Mouse (Mus musculus) forebrain, embryonic 15.5 days (tissue): ENCODE results near the gene A030005K14Rik. TPM values are rescaled to one million over a fixed set of nuclear protein-coding genes. Genes with fewer than 3 reads are reported as not detected.
A peak's percentile ranks its signal among the peaks of the same experiment; 100 is the strongest.

Experiments used
- ATAC-seq: fragments of 200-750 bp; cut with Nextera tagmentation; replicated peaks from 2 replicates; pipeline ENCODE4 v1.8.0; 2017; ENCODE audit warnings: mild to moderate bottlenecking, moderate TSS enrichment, moderate library complexity
- H3K27ac ChIP-seq: fragments of 300-500 bp; sonication (generic); replicated peaks from 2 replicates; pipeline ENCODE4 v1.5.1; 2015; ENCODE audit warnings: mild to moderate bottlenecking, inconsistent platforms
- H3K27me3 ChIP-seq: fragments of 300-500 bp; sonication (generic); 2 replicates; pipeline ENCODE4 v1.6.1; 2015; ENCODE audit warnings: inconsistent platforms
- H3K36me3 ChIP-seq: fragments of 300-500 bp; sonication (generic); 2 replicates; pipeline ENCODE4 v1.6.1; 2015; ENCODE audit warnings: mild to moderate bottlenecking, inconsistent platforms
- H3K4me1 ChIP-seq: fragments of 300-500 bp; sonication (generic); 2 replicates; pipeline ENCODE4 v1.6.1; 2015; ENCODE audit warnings: inconsistent platforms
- H3K4me2 ChIP-seq: fragments of 300-500 bp; sonication (generic); replicated peaks from 2 replicates; pipeline ENCODE4 v1.6.1; 2015; ENCODE audit warnings: mild to moderate bottlenecking, inconsistent platforms
- H3K4me3 ChIP-seq: fragments of 300-500 bp; sonication (generic); 2 replicates; pipeline ENCODE4 v1.5.1; 2015; ENCODE audit warnings: mild to moderate bottlenecking, inconsistent platforms
- H3K9ac ChIP-seq: fragments of 300-500 bp; sonication (generic); replicated peaks from 2 replicates; pipeline ENCODE4 v1.6.1; 2015; ENCODE audit warnings: mild to moderate bottlenecking, inconsistent platforms
- H3K9me3 ChIP-seq: fragments of 300-500 bp; sonication (generic); 2 replicates; pipeline ENCODE4 v1.6.1; 2016; ENCODE audit warnings: inconsistent platforms
- WGBS: fragments of 180-500 bp; shearing (Covaris S2); methylation state at CpG from one replicate; pipeline ENCODE4 v1.1.7; 2015; ENCODE audit warnings: mixed read lengths; 5-methylcytosine and 5-hydroxymethylcytosine counted together
- polyA plus RNA-seq: library from polyadenylated mRNA; unstranded; fragments of >200 nt; fragmentation: Nextera tagmentation; extraction: Ambion mirVana; gene quantifications from 2 replicates; pipeline ENCODE4 v1.2.1, GENCODE M21; 2015

A030005K14Rik gene
- not detected in 2 replicates for polyA plus RNA-seq

GRCm38 (mm10) chr1:83059278-83059677 lies at the start of gene A030005K14Rik:
TSS of gene A030005K14Rik (minus strand) at chr1:83059378.
- Histone ChIP-seq H3K4me3 (no peak within 1 kb of the TSS), H3K4me1 (0 out of 2 replicates have a peak, but pooled peaks cover 6% of the 10 kb centered on the region), H3K27ac (no peak within 1 kb of the TSS), H3K9me3 (no peaks in the 10 kb centered on the region), H3K27me3 (no peaks in the 10 kb centered on the region), H3K36me3 (no peaks in the 10 kb centered on the region), H3K9ac (no peak within 1 kb of the TSS), H3K4me2 (no peak within 1 kb of the TSS)
- 88% methylated on average over 9 of the region's 9 CpGs for WGBS
- no peak for ATAC-seq

GRCm38 (mm10) chr1:83107410-83107978 lies 48.3 kb upstream of the A030005K14Rik start:
- Histone ChIP-seq H3K27me3 (no peaks in the 10 kb centered on the region), H3K4me2 (no peak overlapping the region), H3K9ac (no peak overlapping the region), H3K4me1 (no peaks in the 10 kb centered on the region), H3K4me3 (no peak overlapping the region), H3K9me3 (no peaks in the 10 kb centered on the region), H3K36me3 (no peaks in the 10 kb centered on the region), H3K27ac (no peak overlapping the region)
- WGBS, result 83% methylated on average over 5 of the region's 5 CpGs
- ATAC-seq, result no peak

DNA sequence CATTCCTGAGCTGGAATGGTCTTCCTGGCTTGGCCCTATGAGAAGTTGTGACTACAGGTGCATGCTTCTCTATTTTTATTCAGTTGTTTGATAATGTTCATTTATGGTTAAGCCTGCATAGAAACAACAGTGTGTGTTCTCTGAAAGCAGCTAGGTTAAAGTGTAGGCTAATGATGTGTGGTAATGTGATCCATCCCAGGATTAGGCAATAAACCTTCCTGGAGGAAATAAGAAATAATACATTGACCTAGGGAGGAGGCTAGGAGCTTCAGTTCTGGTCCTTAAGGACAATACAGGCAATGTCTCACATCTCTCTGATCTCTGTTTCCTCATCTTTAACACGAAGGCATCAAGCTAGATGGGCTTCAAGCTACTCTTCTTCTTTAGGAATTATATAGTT lies 46.3 kb upstream of the A030005K14Rik start:
- H3K9ac ChIP-seq, result no peak overlapping the region
- no peak for ATAC-seq
- peaks cover 5% of the 10 kb centered on the region; the same call in 1 of the 2 replicates for H3K4me1 ChIP-seq
- no peaks in the 10 kb centered on the region for H3K36me3 ChIP-seq
- no peak overlapping the region for H3K4me2 ChIP-seq
- no peak overlapping the region for H3K4me3 ChIP-seq
- no peaks in the 10 kb centered on the region for H3K9me3 ChIP-seq
- H3K27ac ChIP-seq, result no peak overlapping the region
- H3K27me3 ChIP-seq, result no peaks in the 10 kb centered on the region
- 58% methylated on average over 1 of the region's 1 CpGs for WGBS

GRCm38 (mm10) chr1:83101891-83102290 lies 42.7 kb upstream of the A030005K14Rik start:
- 16% methylated on average over 3 of the region's 3 CpGs for WGBS
- H3K36me3 ChIP-seq, result no peaks in the 10 kb centered on the region
- ATAC-seq, result 0 out of 2 replicates have a peak, but pooled peaks have one; percentile 16

GRCm38 (mm10) chr1:83099580-83100137 lies 40.5 kb upstream of the A030005K14Rik start:
- H3K4me1 ChIP-seq, result peaks cover 5% of the 10 kb centered on the region; the same call in 1 of the 2 replicates
- 62% methylated on average over 7 of the region's 7 CpGs for WGBS
- H3K36me3 ChIP-seq, result no peaks in the 10 kb centered on the region
- H3K9me3 ChIP-seq, result no peaks in the 10 kb centered on the region
- no peaks in the 10 kb centered on the region for H3K27me3 ChIP-seq
- H3K27ac ChIP-seq, result no peak overlapping the region
- no peak overlapping the region for H3K9ac ChIP-seq
- ATAC-seq, result no peak
- H3K4me2 ChIP-seq, result no peak overlapping the region
- H3K4me3 ChIP-seq, result no peak overlapping the region

More at GRCm38 (mm10) chr1:83101891-83102290, 42.7 kb upstream of the A030005K14Rik start:
- Histone ChIP-seq H3K27me3 (no peaks in the 10 kb centered on the region), H3K9ac (no peak overlapping the region), H3K27ac (no peak overlapping the region), H3K9me3 (no peaks in the 10 kb centered on the region), H3K4me3 (no peak overlapping the region), H3K4me1 (peaks cover 5% of the 10 kb centered on the region; the same call in 1 of the 2 replicates), H3K4me2 (no peak overlapping the region)

GRCm38 (mm10) chr1:83099160-83099559 lies 40.0 kb upstream of the A030005K14Rik start:
- H3K9me3 ChIP-seq, result no peaks in the 10 kb centered on the region
- H3K27ac ChIP-seq, result no peak overlapping the region
- no peak overlapping the region for H3K4me2 ChIP-seq
- H3K4me3 ChIP-seq, result no peak overlapping the region
- no peaks in the 10 kb centered on the region for H3K36me3 ChIP-seq
- no peak for ATAC-seq
- 47% methylated on average over 2 of the region's 2 CpGs for WGBS
- peaks cover 5% of the 10 kb centered on the region; the same call in 1 of the 2 replicates for H3K4me1 ChIP-seq
- H3K27me3 ChIP-seq, result no peaks in the 10 kb centered on the region
- H3K9ac ChIP-seq, result no peak overlapping the region

DNA sequence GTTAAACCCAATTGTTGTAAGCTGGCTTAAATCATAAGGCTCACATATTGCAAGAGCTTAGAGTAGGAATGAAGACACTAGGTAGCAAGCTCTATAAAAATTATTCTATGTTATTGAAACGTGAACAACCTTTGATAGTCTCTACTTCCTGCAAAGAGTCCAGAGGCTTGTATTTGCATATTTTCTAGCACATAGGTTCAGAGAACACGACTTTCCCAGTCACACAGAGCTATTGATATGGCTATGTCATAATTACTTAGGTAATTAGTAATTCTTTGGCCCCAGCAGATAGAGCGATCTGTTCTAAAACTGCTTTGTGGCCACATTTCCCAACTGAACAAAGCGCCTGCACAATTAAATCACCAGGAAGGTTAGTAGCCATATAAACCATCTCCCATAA lies 37.8 kb upstream of the A030005K14Rik start:
- Histone ChIP-seq H3K4me2 (no peak overlapping the region), H3K27me3 (no peaks in the 10 kb centered on the region), H3K36me3 (no peaks in the 10 kb centered on the region), H3K27ac (no peak overlapping the region), H3K9ac (no peak overlapping the region), H3K9me3 (no peaks in the 10 kb centered on the region), H3K4me1 (peaks cover 5% of the 10 kb centered on the region; the same call in 1 of the 2 replicates), H3K4me3 (no peak overlapping the region)
- no peak for ATAC-seq
- 68% methylated on average over 4 of the region's 4 CpGs for WGBS

DNA sequence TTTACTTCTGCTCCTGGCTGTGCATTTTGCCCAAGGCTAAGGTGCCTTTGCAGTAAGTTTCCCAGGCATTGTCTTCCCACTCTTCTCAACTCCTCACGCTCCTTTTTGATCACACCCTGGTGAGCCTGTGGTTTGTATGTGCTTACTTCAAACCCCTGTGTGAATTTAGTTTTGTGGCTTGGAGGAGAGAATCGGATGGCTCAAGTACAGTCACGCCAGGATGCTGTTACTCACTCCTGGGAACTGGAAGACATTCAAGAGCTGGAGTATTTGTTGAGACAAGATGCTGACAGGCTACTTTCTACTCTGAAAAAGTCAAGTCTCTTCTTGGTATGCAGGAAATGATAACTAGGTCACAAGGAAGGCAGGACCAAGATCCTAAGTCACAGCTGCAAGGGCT lies 32.1 kb upstream of the A030005K14Rik start:
- H3K27ac ChIP-seq, result no peak overlapping the region
- H3K9me3 ChIP-seq, result no peaks in the 10 kb centered on the region
- ATAC-seq, result no peak
- H3K27me3 ChIP-seq, result no peaks in the 10 kb centered on the region
- no peaks in the 10 kb centered on the region for H3K4me1 ChIP-seq
- no peak overlapping the region for H3K4me2 ChIP-seq
- no peak overlapping the region for H3K9ac ChIP-seq
- H3K36me3 ChIP-seq, result no peaks in the 10 kb centered on the region
- H3K4me3 ChIP-seq, result no peak overlapping the region
- WGBS, result 79% methylated on average over 3 of the region's 3 CpGs

DNA sequence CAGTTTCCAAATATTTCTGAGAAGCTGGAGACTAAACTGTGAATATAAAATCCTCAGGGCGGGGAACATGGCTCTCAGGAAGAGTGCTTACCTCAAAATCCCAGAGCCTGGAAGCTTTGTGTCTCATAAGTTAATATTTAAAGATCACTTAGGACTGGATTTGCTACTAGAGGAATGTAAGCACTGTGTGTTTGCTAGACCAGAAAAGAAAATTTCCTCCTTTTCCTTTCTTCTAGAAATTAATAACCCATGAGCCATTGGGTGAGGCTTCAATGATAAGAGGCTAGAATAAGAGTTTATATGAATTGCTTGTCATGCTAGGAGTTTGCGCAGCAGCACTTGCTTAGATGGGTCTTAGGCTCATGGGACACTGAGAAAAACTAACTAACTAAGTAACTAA lies 25.6 kb upstream of the A030005K14Rik start:
- ATAC-seq, result no peak
- no peaks in the 10 kb centered on the region for H3K4me1 ChIP-seq

GRCm38 (mm10) chr1:83077016-83077415 lies 17.8 kb upstream of the A030005K14Rik start:
- Histone ChIP-seq H3K4me1 (no peaks in the 10 kb centered on the region; the same call in 1 of the 2 replicates), H3K9me3 (no peaks in the 10 kb centered on the region), H3K27me3 (no peaks in the 10 kb centered on the region), H3K9ac (no peak overlapping the region), H3K4me3 (no peak overlapping the region), H3K27ac (no peak overlapping the region), H3K4me2 (no peak overlapping the region), H3K36me3 (no peaks in the 10 kb centered on the region)
- ATAC-seq, result no peak
- WGBS, result 84% methylated on average over 6 of the region's 6 CpGs

More for the DNA sequence above, 25.6 kb upstream of the A030005K14Rik start:
- Histone ChIP-seq H3K27me3 (no peaks in the 10 kb centered on the region), H3K4me3 (no peak overlapping the region), H3K27ac (no peak overlapping the region), H3K4me2 (no peak overlapping the region), H3K9ac (no peak overlapping the region), H3K36me3 (no peaks in the 10 kb centered on the region), H3K9me3 (no peaks in the 10 kb centered on the region)
- WGBS, result 93% methylated on average over 2 of the region's 2 CpGs

DNA sequence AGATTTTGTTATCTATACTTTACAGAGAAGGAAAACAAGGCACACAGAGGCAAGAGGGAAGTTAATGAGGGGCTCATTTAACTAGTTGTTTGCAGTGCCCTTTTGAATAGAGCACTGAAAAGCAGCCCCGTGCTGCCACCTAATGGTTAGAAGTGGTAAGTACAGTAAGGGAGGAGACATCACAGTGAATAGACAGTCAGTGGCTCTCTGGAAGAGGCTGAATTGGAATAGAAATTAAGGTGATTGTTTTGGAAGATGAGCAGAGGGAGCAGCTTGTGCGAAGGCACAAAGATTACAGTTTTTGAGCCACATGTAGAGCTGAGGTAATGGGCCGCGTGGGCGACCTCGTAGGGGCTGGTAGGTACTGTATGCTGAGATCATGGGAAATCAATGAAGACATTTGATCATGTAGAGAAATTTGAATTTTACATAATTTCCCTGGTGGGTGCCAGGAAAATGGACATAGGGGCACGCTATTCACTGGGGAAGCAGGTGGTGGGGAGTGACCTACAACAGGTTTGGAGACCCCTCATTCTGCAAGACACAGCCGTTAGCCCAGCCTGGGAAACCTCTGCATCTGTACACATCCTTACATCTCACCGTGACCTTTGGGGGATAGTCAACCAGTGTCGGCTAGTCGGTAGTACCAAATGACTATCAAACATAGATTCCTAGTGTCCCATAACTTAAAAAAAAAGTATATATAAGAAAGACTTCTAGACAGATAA lies 17.2 kb upstream of the A030005K14Rik start:
- Histone ChIP-seq H3K27ac (no peak overlapping the region), H3K9ac (no peak overlapping the region)

GRCm38 (mm10) chr1:83075526-83076189 lies 16.5 kb upstream of the A030005K14Rik start:
- no peaks in the 10 kb centered on the region for H3K36me3 ChIP-seq
- whole genome bisulfite sequencing, result 31% methylated on average over 15 of the region's 15 CpGs
- peak; percentile 72 for ATAC-seq

More for the DNA sequence above, 17.2 kb upstream of the A030005K14Rik start:
- Histone ChIP-seq H3K36me3 (no peaks in the 10 kb centered on the region), H3K4me3 (peak overlapping the region; percentile 23), H3K4me2 (peak overlapping the region; percentile 37), H3K4me1 (no peaks in the 10 kb centered on the region; the same call in 1 of the 2 replicates), H3K27me3 (no peaks in the 10 kb centered on the region), H3K9me3 (no peaks in the 10 kb centered on the region)
- ATAC-seq, result peak; percentile 96
- 53% methylated on average over 11 of the region's 11 CpGs for WGBS

More at GRCm38 (mm10) chr1:83075526-83076189, 16.5 kb upstream of the A030005K14Rik start:
- Histone ChIP-seq H3K4me3 (peak overlapping the region; percentile 23), H3K4me2 (peak overlapping the region; percentile 37), H3K27me3 (no peaks in the 10 kb centered on the region), H3K9ac (no peak overlapping the region), H3K9me3 (no peaks in the 10 kb centered on the region), H3K27ac (no peak overlapping the region), H3K4me1 (no peaks in the 10 kb centered on the region; the same call in 1 of the 2 replicates)
